Mouse (Mus musculus): Measurements from ENCODE around the gene Sec24d. TPM values are rescaled to one million over a fixed set of nuclear protein-coding genes. Genes with fewer than 3 reads are reported as not detected.

Sec24d gene
- polyA plus RNA-seq (2017; shearing (Covaris generic)) = 10 to 100 TPM; 15.5 to 16.2 TPM

DNA sequence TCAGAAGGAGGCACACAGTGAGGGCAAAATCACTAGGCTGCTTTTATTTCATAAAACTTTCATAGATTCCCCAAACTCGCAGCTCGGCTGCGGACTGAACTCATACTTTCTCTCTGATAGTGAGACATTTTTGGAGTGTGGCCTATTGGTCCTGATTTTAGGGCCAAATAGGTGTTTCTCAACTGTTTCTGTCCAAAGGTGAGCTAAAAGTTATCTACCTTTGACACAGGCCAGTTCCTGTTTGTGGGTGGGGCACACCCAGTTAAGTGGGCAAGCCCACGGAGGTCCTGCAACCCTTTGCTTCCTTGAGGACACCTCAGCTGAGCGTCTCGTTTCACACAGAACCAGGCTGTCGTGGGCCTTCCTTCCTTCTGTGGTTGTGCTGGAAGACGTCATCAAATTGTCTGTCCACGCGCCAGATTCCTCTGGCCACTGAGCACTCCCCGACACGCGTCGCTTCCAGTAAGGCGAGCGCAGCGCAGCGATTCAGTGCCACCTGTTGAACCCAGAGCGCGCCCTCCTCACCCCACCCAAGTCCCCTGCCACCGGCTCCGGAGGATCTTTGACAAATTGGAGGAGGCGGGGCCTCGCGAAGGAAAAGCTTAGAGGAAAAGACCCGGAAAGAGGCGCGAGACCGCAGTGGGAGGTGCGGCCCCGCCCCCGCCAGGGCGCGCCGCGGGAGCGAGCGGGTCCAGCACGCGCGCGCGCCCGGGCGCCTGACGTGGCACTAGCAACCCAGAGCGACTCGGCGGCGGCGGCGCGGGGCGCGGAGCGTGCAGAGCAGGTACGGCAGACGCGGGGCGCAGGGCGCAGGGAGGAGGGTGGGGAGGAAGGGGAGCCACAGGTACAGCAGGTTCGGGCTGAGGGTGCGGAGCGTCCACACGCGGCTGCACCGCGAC is at the start of gene Sec24d:
Gene Sec24d (plus strand): TSS at position 703 of the 899 bp plus-strand sequence.
- ATAC-seq = peak; percentile 81

DNA sequence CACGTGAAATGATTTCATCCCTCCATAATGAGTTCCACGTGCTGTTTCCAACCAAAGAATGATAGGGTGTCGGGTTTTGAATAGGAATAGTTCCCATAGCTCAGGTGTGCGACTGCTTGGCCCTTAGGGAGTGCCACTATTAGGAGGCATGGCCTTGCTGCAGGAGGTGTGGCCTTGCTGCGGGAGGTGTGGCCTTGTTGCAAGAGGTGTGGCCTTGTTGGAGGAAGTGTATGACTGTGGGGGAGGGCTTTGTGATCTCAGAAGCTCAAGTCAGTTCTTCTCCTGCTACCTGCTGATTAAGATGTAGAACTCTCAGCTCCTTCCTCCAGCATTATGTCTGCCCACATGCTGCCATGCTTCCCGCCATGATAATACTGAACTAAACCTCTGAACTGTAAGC is 48.6 kb upstream of the Sec24d start:
- no peak for ATAC-seq

DNA sequence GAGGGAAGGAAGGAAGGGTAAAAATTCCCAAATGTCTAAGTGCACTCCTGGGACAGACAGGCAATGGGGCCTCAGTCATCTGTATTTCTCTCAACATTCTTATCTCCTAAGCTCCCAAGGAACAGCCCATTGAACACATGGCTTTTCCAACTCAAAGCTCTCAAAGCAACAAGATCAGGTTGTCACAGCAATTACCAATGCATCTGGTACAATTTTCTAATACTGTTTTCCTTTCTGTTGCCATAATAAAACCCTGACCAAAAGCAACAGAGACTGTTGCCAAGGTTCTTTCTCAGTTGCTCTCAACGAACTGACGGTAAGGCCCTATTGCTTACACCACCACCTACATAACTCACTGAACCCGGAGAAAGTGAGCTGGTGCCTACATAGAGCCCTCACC is 40.0 kb upstream of the Sec24d start:
- no peak for ATAC-seq

DNA sequence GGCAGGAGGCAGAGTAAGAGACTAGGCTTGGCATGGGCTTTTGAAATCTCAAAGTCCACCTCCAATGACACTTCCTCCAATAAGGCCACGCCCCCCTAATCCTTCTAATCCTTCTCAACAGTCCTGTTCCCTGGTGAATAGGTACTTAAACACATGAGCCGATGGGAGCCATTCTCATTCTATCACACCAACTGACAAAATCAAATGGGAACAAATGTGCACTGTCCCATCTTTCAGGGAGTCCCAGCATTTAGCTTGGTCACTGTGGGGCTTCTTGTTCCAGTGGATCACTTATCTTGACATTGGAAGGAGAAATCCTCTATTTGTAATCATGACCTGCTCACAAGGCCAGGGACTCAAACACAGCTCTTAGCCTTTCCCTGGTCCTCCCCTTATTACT is 35.6 kb upstream of the Sec24d start:
- no peak for ATAC-seq

DNA sequence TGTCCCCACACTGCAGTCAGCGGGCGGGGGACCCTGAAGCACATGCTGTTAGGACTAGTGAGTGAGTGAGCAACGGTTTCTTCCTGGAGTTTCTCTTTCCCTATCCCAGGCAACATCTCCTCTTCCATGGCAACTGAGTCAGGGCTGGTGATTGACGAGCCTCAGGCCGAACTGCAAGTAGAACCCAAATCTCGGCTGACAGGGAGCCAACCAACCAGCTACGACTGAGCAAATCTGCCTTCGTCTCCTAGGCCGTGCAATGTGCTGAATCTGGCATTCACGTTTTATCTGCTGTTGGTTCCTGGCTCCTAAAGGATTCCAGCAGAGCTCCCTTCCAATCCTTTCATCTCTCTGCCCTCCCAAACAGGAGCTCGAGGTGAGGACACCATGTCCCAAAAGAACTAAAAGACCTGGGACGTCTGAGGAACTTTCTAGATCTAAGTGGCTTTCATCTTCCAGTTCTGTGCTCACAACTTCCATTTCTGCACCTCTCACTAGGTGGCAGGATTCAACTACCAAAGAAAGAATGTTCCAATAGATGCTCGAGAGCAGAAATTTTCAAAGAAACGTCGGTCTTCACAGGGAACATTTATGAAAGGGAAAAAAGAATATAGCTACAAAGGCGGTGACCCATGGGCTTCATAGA is 32.9 kb upstream of the Sec24d start:
- peak; percentile 49 for ATAC-seq

DNA sequence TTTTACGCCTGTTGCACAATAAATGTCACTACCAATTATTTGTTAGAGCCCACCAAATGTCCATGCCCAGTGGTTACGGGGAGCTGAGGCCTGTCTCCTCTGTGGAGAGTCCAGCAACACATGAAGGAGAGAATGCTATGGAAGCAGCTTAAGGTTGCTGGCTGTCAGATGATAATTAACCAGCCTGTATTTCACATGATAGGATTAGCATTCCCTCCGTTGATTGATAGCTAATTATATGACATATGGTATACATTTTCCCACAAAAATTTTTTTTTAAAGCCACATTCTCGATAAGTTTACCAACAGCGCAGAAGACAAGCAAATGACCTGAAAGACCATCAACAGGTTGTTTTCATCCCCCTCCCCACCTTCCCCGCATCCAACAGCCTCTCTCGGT is 31.8 kb upstream of the Sec24d start:
- no peak for ATAC-seq

DNA sequence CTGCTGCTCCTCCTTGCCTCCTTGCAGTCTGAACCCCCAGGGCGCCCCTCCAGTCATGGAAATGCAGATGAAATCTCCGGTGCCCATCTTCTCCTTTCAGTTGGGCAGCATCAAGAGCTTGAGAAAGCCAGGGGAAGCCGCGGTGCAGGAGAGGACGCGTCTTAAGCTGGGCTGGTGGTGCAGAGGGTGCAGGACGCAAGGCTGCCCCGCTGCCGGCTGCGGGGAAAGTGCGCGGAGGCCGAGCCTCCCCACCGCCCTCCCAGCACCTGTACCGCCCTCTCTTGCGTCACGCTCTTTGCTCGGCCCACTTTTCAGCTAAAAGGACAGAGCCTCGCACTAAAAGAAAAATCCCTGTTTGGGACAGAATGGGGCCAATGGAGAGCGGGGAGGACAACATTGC is 31.3 kb upstream of the Sec24d start, which contains the start of gene Synpo2:
Gene Synpo2 (minus strand): TSS at position 229 of the 400 bp plus-strand sequence.
- no peak for ATAC-seq

DNA sequence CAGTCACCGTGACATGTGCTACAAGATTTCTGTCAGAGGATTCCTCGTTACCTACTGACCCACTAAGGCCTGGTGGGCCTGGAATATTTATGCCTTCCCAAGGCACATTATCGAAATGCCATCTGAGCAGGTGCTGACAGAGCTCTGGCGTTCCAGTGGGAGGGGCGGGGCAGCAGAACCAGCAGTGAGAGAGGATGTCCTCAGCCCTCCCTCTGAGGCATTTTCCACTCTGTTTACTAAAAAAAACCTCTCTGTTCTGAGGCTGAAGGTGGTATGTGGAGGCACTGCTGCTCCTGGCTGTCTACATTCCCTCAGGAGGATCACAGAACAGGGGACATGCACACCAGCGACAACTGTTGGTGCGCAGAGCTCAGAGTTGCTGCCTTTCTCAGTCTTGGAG is 30.2 kb upstream of the Sec24d start:
- ATAC-seq = no peak

DNA sequence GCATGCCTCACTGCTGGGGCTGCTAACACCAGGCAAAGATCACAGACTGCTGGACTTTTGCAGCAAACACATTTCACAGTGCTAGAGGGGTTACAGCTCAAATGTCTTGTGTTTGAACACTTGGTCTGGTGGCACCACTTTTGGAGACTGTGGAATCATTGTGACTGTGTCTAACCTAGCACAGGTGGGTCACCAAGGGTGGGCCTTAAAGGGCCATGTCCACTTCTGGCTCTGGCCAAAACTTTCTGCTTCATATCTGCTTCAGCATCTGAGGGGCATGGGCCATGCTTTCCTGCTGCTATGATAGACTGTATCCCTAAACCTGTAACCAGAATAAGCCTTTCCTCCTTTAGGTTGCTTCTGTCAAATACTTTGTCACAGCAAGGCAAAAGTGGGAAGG is 29.8 kb upstream of the Sec24d start:
- ATAC-seq = no peak

DNA sequence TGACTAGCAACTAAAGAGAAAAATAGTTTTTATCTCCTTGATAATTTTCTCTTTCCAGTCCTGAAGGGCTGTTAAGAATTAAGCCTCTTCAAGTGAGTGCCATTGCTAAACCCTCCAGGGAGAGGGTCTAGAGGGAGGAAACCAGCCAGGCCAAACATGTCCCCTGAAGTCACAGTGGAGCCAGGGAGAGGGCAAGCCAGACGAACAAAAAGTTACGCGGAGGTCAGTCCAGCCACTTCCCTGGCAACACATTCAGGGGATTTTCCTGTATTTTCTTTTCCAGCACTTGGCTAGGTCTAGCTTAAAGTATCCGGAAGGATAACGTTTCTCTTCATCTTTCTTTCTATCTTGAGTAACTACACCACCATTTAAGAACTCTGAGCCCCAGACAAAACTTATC is 22.9 kb upstream of the Sec24d start:
- ATAC-seq = no peak

DNA sequence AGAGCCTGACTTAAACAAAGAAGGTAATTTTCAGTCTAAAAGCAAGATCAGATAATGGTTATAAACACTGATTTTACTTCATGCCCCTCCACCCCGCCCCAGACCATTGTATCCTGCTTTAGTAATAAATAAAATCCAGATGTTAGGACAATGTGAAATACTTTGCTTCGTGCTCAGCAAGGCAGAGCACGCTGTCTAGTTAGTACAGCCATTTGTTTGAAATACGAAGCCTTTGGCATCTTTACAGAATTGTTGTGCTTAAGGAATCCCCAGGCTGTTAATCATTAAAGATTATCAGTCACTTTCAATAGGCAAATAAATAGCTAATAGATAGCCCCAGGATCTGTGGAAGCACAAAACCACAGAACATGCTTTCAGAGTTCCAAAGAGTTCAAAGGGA is 21.6 kb upstream of the Sec24d start:
- no peak for ATAC-seq

DNA sequence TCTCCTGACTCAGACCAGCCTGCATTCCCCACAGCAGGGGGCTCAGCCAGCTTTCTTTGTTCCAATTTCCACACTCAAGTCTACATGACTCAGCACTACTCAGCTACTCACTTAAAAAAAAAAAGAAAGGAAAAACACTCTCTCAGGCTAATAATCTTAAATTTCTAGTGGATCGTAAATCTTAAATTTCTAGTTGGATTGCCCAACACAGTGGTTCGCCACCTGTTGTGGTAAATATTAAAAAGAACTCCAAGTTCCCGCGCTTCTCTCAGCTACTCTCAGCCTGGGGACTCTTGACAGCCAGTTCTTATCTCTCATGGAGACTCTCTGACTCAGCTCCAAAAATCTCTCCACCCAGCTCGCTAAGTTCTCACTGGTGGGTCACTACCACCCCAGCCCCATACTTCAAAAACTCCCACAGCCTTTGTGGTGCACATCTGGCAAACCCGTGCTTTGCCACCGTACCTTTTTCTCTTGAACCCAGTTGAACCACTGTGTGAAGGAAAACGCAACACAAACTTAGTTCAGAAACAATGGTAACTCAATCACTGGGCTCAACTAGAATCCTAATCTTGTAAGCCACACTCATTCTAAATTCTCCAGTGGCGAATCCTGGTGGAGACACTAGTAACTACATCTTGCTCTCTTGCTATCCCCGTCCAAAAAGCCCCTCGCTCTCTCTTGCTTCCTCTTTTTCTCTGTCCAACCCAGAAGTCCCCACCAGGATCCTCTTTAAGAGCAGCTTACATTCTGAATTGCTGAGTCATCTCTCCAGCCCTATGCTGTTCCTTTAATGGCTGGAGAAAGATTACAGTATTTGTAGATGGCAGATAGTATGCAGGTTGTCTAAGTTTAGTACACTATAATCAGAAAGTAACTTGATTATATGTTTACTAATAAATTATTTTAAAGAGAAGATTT is 10.8 kb upstream of the Sec24d start:
- no peak for ATAC-seq

DNA sequence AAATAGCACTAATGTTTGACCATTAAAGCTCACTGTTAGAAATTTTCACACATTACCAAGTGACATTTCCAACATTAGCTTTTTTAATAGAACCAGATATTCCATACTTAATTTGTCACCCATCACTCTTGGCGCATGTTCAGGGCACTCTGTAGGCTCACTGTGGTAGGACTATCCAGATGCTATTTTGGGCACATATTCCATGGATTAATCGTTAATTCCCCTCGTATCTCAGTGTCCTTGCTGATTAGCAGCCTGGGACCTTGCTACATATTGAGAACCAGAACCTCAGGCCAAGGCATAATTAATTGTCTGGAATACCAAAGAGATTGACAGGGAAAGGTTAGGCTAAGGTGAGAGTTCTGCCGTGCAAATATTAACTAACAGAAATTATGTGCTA is 8.5 kb upstream of the Sec24d start:
- no peak for ATAC-seq

DNA sequence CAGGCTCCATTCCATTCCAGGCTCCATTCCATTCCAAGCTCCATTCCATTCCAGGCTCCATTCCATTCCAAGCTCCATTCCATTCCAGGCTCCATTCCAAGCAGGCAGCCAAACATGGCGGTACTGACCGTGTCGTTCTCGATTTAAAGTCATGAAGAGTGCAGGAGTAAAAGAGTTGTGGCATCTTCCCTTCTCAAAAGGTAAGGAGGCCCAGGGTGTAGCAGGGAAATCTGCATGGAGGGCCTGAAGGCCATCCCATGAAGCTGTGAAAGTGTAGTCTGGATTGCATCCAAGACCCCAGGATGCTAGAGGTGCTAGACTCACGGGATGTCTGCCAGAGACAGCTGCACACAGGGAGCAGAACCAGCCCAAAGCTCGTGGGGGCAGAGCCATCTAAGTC is 2.5 kb upstream of the Sec24d start:
- ATAC-seq = no peak

DNA sequence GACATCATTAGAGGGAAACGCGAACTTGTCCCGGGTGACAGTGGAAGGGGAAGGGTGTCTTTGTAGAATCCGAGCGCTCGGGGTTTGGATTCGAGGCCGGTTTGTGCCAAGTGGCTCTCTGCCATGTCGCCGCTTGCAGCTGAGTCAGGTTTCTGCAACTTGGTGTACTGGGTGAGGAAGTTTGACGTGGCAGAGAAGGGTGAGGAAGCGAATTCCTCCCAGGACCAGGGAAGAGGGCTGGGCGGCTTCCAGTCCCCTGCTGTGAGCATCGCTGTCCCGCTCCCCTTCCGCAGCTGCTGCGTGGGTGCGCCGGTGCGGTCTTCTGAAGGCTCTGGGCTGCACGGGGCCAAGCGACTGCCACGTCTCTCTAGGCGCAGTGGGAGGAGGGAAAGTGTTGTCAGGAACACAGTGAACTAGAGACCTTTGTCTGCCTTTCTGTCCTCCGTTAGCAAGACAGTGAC is 516 bp downstream of the Sec24d start:
- peak; percentile 33 for ATAC-seq

DNA sequence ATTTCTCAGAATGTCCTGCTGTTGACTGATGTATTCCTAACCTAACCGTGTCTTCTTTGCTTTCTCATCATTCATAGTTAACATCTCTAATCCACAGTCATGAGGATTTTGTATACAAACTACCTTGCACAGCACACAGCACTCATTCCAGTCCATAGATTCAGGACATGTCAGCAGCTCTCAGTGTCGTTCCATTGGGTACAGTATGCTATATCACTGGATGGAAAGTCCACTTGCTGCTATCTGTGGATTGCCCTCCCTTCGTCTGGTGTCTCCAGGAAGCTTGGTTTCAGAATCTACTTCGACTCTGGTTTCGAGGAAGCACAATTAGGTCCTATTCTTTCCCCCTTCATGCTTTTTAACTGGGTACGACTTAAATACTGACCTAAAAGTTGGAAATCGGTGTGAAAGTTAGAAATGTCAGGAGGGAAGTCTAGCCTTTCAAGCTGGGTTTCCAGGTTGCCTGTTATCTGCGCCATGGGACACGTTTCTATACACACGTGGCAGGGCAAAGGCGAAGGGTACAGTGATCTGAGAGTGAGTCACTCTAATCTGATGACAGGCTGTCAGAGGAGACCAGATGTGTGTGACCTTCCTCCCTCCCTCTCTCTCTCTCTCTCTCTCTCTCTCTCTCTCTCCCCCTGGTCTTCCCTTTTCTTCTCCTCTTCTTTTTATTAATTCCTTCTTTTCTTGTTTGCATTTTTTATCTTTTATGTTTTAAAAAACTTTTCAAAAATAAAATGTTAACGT is 15.8 kb downstream of the Sec24d start:
- ATAC-seq = no peak

DNA sequence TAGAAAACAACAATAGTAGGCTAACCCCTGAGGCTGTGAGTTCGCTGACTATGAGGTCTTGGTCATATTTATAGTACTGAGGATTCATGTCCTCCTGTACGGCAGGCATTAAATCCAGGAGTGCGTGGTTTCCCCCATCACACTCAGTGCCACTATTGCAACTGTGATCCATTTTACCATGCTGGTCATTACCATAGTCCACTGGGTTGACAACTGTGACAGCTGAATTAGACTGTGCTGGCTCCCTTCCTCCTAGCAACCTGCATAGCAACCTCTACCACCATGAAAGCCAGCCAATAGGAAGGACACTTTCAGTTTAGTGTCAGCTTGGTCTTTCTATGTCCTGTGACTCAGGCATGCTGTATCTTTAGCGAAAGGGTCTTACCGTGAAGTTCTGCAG is 17.0 kb downstream of the Sec24d start:
- no peak for ATAC-seq

DNA sequence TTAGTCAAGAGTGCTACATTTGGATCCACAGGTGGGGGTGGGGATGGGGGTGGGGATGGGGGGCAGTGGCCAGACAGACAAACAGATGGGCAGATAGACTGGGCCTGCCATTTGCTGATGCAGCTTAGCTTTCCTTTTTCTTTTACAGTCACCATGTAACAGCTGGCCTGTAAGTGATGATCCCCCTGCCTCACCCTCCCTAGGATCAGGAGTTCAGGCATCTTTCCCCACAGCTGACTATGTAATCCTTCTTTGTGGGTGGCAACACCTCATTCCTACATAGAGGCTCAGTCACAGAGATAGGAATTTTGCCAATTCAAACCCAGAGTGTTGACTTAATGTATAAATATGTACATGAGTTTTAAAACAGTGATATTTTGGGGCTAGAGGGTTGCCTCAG is 18.4 kb downstream of the Sec24d start:
- no peak for ATAC-seq

DNA sequence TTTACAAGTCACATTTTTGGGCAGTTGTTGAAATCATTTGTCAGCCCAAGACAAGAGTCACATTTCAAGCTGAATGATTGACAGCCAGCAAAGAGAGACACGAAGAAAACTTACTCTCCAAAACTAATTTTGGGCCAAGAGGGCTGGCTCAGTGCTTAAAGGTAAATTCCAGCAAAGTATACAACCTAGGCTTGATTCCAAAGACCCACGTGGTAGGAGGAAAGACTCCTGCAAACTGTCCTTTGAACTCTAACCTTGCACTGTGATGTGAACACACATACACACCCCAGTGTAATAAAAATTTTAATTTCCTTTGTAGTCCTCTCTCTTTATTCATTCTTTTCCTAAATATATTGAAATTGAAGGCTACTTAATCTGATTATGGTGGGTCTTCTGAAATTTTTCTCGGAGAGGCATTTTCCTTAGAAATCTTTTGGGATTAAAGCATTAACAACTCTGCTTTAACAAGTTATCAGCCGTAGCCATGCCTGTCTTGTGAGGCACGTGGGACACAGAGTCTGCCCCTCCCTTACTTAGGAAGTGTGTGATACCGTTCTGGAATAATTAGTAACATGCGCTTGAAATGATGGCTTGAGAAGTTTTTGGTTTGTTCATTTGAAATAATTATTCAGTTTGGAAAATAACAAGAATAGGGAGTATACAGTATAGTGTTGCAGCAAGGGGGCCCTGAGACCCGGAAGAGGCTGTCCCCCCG is 21.8 kb downstream of the Sec24d start:
- ATAC-seq = no peak

DNA sequence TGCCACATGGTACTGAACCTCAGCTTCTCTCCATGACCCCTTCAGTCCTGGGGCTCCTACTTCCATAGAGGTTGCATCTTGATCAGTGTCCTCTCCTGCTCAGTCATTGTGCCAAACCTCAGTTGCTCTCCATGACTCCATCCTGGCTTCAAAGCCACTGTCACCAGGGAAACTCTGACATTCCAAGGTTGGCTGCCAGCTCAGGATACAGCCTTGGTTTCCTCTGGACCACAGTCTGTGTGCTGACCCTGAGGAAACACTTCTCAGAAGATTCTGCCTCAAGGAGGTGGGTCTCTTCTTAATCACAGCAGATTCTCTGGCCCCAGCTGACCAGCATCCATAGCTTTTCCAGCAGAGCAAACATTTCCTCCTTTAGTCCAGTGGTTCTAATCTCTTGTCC is 24.4 kb downstream of the Sec24d start:
- ATAC-seq = no peak

DNA sequence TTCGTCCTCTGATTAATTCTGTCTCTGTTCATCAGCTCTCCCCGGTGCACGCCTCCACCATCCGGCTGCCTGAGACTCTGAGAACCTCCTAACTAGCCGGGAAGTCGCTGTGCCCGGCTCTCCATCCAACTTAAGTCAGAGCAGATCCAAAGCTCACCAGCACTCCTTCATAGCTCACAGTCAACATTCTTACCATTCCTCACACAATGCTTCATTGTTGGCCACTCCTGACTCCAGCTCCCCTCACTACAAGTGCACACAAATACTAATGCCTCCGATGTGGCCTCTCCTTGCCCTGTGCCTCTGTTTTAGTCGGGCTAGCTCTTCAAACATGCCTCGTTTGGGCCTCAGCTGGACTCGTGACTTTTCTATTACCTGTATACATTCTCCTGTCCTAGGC is 29.4 kb downstream of the Sec24d start:
- no peak for ATAC-seq

DNA sequence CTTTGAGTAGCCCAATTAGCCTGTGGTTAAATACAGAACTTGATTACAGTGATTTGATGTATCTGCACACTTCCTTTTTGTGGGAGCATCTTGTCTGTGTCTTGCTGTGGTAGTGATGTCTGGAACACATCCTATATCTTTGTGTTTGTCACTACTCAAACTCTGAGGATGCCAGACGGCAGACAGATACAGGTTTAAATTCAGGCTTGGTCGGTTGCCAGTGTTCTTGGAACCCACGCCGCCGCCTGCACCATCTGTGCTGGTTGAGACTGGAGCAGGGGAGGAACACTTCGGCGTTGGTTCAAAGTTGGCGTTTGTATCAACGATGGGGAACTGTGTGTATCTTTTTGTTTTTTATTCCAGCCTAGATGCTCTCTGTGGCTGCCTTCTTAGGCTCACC is 31.0 kb downstream of the Sec24d start:
- no peak for ATAC-seq

Measured in CD4-positive, CD25-positive, alpha-beta regulatory T cell, adult 4 months (primary cell).